Mouse (Mus musculus) erythroblast, embryonic 14.5 days (primary cell): ENCODE results near the gene Ifngr1.

Source experiments
- GATA1 ChIP-seq: IDR thresholded peaks from 2 replicates; pipeline ENCODE4 v1.6.1; 2012; ENCODE audit warnings: low read length, inconsistent platforms, mixed read lengths
- TAL1 ChIP-seq: IDR thresholded peaks from 3 replicates; pipeline ENCODE4 v1.6.1; 2012; ENCODE audit warnings: low read length, inconsistent platforms, mixed read lengths

DNA sequence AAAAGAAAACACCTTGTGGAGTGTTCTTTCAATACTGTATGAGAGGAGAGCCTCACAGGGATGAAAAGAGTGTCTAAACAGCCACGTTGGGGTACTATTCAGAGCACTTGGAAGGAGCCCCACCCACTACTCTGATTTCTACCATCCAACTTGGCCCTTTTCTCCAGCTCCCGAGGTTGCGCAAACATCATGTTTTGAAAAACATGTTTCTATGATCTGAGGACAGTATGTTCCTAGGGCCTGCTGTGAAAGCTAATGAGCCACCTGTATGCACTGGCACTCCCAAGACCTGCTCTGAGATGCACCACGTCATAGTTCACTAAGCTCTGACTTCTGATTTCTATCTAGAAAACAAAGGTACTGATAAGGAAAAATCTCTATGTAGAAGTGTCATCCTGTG, 36.0 kb downstream of the Ifngr1 start:
- TF ChIP-seq GATA1 (no peak), TAL1 (no peak)
